Mouse (Mus musculus) kidney, adult 11 months (tissue): ENCODE results near the gene Pde6h.

Source experiments
- DNase-seq: peaks from one replicate; pipeline ENCODE4 v3.0.0; 2022

The Pde6h gene

GRCm38 (mm10) chr6:136923532-136923931 is at the start of gene Pde6h:
Gene Pde6h, plus strand, starts transcription at chr6:136923832.
- no peak for DNase-seq

- DNase-seq = no peak
Measured at GRCm38 (mm10) chr6:136874599-136874998, 49.0 kb upstream of the Pde6h start.

DNA sequence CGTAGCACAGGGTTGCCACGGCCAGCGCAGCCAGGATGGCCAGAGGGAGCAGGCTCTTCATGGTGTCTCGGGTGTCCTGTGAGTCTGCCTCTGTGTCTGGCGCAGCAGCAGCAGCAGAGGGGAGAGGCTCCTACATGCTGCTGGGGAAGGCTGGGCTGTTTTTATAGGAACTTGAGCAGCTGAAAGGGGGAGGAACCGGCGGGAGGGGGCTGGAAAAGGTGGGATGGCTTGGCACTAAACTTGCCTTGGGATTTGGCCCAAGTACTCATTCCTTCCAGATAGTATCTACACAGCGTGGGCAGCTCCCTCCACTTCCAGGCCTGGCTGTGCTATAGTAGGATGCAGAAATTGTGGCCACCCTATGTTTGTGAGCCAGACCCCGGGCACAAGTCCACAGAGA is 48.0 kb upstream of the Pde6h start, which contains the start of gene Mgp:
TSS of gene Mgp (minus strand) at position 154 of the 400 bp plus-strand sequence.
- no peak for DNase-seq

GRCm38 (mm10) chr6:136881678-136882077 is 42.0 kb upstream of the Pde6h start:
- DNase-seq = no peak

GRCm38 (mm10) chr6:136883431-136883915 is 40.2 kb upstream of the Pde6h start:
- no peak for DNase-seq

GRCm38 (mm10) chr6:136883961-136884360 is 39.7 kb upstream of the Pde6h start:
- no peak for DNase-seq

DNA sequence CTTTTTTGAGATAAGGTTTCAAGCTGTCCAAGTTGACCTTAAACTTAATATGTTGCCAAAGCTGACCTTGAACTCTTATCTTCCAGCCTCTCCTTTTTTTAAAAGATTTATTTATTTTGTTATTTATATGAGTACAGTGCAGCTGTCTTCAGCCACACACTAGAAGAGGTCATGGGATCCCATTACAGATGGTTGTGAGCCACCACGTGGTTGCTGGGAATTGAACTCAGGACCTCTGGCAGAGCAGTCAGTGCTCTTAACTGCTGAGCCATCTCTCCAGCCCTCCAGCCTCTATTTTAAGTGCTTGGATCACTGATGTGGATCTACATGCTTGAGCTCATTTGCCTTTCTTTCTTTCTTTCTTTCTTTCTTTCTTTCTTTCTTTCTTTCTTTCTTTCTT is 38.9 kb upstream of the Pde6h start:
- peak; percentile 47 for DNase-seq

GRCm38 (mm10) chr6:136887854-136888253 is 35.8 kb upstream of the Pde6h start:
- peak; percentile 59 for DNase-seq

GRCm38 (mm10) chr6:136889067-136889466 is 34.6 kb upstream of the Pde6h start:
- DNase-seq = no peak

DNA sequence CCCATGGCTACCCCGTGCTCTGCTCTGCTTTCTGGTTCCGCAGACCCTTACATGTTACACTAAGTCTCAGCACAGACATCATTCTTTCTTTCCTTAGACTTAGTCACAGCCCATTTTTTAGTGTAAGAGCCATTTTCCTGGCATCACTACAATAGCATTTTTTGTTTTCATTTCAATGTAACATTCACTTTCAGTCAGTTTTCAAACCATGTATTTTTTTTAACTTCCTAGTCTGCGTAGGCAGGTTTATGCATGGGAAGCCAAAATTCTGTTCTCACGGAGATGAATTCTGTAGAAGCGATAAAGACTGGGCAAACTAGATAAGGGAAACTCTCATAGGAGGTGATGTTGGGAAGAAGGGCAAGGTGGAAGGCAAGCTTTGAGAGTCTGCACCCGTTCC is 34.1 kb upstream of the Pde6h start:
- no peak for DNase-seq

DNA sequence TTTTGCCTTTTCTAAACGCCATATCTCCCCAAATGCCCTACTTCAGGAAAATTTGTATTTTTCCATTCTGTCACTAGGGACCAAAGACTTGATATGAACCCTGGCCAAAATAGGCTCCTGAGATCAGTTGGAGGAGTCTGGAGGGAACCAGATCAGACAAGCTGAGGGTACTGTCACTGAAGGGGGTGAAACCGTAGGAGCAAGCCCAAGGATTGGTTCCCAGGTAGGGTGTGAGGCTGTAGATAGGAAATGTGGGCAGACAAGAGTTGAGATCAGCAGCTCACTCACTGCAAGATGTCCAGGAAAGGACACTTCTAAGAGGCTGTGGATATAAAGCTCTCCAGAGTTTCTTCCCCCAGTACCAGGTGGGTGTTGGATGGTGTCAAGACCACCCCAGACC is 31.6 kb upstream of the Pde6h start:
- DNase-seq = no peak

DNA sequence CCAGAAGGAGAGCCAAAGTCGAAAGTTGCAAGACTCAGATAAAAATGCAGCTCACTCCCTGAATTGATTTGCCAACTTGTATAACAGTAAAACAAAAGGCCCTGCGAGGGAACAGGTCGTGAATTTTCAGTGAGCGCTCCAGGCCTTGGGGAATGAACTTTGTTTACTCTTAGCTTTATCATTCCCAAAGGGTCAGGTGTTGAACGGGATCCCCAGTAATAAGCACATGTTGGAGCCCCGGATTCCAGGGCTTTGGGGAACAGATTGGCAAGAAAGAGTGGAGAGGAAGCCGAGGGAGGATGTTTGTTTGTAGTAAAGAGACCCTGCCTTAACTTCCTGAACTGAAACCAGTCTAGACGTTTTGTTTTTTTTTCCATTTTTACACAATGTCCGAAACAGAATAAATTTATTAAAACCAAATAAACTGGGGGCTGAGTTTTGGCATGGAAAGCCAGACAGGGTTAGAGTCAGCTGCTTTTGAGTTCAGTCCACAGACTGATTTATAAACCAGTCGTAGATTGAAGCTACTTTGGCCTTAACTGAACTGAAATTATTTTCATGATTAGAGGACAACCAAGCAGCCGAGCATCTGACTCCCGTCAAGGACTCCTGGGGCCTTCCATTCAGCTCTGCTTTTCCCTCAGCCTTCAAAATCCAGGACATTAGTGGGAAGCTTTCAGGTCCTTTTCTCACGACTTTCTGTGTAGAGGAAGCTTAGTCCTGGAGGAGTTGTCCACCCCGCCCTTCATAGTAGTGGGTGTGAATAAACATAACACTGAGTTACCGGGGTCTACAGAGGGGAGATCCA is 28.9 kb upstream of the Pde6h start:
- peak; percentile 23 for DNase-seq

- no peak for DNase-seq
Measured at GRCm38 (mm10) chr6:136897789-136898188, 25.8 kb upstream of the Pde6h start.

DNA sequence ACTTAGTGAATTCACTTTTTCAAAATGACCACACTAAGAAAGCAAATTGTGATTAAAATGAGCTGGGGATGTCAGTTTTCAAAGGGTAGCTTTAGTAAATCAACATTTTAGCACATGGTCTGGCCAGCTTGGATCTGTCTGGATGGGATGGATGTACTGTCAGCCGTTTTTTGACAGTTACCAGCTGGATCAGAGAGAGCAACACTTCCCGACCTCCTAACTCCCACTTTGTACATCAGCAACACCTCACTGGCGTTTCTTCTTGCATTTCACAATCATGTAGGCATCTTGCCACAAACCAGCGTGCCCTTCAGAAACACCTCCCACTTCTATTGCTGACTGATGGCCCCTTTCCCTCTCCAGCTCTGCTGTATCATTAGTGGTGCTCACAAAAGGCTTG is 25.4 kb upstream of the Pde6h start:
- DNase-seq = no peak

GRCm38 (mm10) chr6:136898954-136899353 is 24.7 kb upstream of the Pde6h start:
- DNase-seq = no peak

GRCm38 (mm10) chr6:136900369-136901009 is 23.1 kb upstream of the Pde6h start:
- no peak for DNase-seq

DNA sequence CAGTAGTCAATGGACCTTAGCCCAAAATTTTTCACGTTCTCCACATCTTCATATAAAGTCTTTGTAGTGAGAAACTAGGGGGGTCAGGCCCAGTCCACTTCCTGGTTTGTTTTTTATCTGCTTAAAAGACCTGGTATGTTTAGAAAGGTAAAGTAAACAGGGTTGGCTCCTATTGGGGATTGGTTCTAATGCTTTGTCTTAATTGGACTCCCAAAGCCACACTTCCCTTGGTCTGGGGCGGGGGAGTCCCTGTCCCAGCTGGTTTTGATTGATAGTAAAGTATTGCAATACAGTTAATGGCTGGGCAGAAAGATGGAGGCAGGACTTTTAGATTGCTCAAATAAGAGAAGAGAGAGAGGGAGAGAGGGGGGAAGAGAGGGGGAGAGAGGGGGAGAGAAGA is 22.6 kb upstream of the Pde6h start:
- DNase-seq = no peak

- DNase-seq = no peak
Measured at GRCm38 (mm10) chr6:136902527-136902926, 21.1 kb upstream of the Pde6h start.

- DNase-seq = no peak
Measured at GRCm38 (mm10) chr6:136903885-136904470, 19.7 kb upstream of the Pde6h start.

DNA sequence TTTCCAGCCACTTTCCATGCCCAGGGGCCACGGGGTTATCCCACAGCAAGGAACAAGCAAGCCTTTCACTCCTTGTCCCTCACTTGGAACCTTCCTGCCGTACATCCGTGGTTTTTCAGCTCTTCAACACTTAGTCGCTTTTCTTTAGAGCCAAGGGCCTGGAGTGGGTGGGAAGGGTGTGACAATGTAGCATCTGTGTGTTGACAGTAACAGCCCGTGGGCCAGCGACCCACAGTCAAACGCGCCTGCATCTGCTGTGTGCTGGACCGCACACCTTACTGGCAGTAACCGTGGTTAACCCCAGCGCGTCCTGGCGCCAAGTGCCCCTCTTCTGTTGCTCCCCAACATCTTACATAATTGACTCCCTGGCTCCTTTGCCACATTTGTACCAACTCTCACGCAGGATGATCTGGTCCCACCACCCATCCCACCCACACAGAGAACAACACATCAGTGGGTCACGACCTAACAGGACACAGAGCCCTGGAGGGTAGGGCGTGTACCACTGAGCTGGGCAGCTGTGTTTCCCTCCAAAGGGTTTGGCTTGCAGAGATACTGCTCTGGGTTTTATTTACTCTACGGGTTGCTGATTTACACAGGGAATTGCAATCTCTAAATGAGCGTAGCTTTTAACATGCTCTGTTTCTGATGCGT is 17.2 kb upstream of the Pde6h start:
- DNase-seq = no peak

GRCm38 (mm10) chr6:136906937-136907293 is 16.7 kb upstream of the Pde6h start:
- DNase-seq = peak; percentile 14

DNA sequence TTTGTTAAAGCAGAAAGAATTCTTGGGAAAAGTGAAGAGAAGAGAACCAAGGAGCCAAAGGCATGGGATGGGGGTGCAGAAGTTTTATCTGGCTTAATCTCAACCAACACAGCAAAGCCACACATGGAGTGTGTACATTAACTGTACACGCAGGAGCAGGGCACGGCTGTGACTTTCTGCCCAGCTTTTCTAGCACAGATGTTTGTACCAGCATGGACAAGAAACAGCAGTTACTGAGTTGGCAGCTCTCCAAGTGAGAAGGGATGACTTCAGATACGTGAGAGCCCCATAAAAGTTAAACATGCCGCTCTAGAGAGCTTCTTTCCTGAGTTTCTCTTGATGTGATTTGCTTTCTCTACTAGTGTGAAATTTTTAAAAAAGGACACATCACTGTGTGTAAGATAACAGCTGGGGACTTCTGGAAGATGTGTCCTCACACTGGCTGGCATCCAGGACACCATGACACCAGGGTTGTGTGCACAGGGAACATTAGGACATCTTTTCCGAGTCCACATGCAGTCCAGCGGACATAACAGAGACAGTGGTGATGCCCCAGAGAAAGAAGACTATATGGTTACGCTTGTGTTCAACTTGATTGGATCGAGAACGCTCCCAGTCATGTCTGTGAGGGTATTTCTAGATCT is 13.3 kb upstream of the Pde6h start:
- no peak for DNase-seq

DNA sequence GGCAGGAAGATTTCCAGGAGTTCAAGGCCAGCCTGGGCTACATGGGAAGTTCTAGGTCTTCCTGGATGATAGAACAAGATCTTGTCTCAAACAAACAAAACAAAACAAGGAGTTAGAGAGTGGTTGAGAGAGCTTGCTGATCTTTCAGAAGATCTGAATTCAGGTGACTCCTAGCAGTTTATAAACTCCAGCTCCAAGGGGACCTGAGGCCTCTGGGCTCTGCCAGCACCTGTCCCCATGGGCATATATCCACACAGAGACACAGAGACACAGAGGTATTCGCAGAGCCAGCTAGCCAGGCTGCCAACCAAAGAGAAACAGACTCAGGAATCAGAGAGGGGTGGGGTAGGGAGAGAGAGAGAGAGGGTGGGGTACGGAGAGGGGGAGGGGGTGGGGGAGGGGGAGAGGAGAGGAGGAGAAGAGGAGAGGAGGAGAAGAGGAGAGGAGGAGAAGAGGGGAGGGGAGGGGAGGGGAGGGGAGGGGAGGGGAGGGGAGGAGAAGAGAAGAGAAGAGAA is 10.8 kb upstream of the Pde6h start:
- no peak for DNase-seq
